Mouse (Mus musculus) mouse trophoblast stem cell (cell line): ENCODE results near the gene Gm17545.
"Not testable (repeated sequence)": the region's sequence is repeated elsewhere in the genome, so short reads cannot be mapped to it uniquely, and the experiment has no call there.

Experiments used
- in situ Hi-C, 2 experiments: fragments of 300-500 bp; cut with MseI, MboI; formaldehyde crosslinking; loops; 2 replicates in 1 of 2; 3 replicates in 1 of 2; pipeline ENCODE4 v1.15.1; 2025

Gm17545 gene

DNA sequence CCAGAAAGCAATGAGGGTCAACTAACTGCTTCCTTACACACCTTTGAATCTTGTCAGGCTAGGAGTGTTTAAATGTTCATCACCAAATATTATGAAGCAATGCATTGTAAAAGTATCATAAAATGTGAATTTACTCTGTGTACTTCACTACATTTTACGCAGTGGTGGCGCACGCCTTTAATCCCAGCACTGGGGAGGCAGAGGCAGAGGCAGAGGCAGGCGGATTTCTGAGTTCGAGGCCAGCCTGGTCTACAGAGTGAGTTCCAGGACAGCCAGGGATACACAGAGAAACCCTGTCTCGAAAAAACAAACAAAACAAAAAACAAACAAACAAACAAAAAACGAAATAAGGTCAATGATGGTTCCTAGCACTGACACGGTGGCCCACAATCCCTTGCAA, at the start of gene Gm17545:
Gm17545 (plus strand) TSS at position 301 of the 400 bp plus-strand sequence.
- in situ Hi-C loops = not testable (repeated sequence)

DNA sequence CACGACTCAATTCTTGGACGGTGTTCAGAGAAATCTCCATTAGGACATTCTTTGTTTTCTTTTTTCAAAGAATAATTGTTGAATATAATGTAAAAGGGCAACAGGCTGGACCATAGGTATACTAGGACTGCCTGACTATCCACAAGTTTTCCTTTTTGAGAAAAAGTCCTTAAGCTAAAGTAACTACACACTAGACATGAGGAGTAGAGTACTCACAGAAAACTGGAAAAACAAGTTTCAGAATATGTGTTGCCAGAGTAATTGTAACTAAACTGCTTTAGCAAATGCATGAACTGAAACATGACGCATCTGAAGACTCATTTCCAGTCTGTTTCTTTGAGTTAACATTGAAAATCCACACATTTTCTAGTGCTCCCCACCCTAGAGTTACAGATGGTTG, 48.7 kb upstream of the Gm17545 start:
- in situ Hi-C loops = no loop called here

DNA sequence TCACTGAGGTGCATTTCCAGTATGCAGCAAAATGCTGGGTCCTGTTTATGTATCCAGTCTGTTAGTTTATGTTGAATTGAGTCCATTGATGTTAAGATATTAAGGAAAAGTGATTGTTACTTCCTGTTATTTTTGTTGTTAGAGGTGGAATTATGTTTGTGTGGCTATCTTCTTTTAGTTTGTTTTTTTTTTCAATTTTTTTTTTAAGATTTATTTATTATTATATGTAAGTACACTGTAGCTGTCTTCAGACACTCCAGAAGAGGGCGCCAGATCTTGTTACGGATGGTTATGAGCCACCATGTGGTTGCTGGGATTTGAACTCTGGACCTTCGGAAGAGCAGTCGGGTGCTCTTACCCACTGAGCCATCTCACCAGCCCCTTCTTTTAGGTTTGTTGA, 46.5 kb upstream of the Gm17545 start:
- in situ Hi-C loops = not testable (repeated sequence)

DNA sequence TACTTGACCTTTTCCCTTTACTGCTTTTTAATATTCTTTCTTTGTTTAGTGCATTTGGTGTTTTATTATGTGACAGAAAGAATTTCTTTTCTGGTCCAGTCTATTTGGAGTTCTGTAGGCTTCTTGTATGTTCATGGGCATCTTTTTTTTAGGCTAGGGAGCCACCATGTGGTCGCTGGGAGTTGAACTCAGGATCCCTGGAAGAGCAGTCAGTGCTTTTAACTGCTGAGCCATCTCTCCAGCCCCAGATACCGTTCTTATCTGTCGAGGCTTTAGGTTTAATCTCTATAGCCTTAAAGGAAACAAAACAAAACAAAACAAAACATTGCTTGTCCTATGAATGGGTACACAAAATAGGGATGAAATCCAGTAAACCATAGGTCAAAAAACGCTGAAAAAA, 45.7 kb upstream of the Gm17545 start:
- in situ Hi-C loops = not testable (repeated sequence)

DNA sequence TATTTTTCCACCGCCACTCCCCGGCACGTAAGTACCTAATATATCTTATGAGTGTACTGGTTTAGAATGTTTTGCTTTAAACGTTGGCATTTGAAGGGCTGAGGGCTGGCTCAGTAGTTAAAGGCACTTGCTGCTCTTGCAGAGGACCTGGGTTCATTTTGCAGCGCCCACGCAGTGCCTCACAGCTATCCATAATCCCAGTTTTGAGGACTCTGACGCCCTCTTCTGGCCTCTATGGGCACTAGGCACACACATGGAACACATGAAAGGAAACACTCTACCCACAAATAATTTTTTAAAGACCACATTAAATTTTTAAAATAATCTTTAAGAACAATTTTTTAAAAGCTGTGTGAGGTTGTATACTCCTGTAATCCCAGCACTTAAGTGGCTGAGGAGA, 44.6 kb upstream of the Gm17545 start:
- in situ Hi-C loops = no loop called here

DNA sequence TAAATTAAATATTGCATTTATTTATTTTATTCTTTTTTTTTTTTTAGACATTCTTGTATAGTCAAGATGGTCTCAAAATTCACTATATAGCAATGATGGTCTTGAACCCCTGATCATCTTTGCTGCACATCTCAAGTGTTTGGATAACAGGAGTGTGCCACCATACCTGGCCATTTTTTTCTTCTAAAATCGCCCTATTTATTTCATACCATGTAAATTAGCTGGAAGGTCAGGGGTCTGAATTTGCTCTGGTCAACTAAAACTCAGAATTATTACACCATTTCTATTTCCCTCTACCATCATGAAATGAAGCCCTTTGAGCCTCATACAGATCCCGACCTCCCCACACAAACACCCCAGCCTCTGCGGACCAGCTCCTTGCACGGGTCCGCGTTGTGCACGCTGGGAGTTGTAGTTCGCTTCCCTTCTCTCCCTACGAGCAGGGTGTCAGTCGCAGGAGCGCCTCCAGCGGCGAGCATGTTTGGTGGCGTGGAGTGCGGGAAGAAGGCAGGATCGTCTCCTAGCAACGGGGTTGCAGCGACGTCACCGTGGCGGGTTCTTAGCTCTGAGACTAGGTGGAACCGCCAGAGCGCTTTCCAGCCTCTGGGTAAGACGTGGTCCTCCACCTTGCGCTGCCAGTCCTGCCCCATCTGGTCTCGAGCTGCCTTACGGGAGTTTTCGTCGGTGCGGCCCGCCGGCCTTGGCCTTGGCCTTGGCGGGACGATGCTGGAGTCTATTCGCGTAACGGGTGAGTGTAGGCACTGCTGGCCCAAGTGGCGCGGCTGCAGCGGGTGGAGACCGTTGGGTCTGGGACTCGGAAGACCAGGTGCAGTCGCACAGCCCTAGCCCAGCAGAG, 42.9 kb upstream of the Gm17545 start, which contains the start of gene 9530077C05Rik:
9530077C05Rik (plus strand) TSS at position 512 of the 856 bp plus-strand sequence.
- in situ Hi-C loops = no loop called here

DNA sequence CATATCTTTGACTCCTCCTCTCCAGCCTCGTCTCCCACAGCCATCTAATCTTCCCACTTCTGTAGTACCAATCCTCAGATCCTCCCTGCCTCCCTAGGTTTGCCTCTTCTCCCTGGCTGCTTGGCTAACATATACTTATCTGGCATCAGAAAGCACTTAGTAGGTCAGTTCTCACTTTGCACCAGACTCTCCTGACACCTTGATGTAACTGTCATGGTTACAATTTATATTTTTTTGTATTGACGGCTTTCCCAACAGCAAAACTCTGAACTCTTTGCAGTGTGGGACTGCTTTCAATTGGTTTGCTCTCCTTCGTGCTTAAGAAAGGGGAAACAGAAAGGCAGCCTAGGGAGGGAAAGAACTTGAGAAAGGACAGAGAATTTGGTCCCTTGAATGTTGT, 37.9 kb upstream of the Gm17545 start:
- in situ Hi-C loops = no loop called here

DNA sequence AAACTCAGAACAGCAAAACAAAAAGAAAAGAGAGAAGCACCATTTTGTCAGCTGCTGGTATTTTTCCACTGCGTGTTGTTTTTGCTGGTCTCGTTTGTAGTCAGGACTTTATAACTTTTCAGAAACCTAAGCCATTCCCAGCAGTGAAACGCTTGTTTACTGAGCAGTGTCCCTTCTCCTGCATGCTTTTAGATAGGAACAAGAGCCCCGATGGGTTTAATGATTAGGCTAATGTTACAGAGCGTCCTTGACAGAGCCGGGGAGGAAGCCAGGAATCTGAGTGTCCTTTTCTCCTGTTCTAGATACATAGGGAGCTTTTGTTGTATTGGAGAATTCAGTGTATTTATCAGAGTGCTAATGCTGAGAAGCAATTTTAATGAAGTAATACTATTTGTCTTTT, 36.5 kb upstream of the Gm17545 start:
- in situ Hi-C loops = no loop called here

DNA sequence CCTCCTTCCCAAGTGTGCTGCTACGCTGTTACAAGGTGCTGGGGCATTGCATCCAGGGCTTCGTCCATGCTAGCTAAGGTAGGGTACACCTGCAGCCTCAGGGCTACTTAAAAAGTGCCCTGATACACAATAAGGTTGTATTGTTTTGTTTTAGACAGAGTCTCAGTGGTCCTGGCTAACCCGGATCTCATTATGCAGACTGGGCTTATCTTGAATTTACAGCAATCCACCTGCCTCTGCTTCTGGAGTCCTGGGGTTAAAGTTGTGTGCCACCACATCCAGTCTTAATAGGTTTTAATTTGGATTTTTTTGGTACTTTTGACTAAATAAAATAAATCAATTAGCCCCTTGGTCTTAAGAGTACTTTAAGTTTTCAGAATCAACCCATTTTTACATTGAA, 34.2 kb upstream of the Gm17545 start:
- in situ Hi-C loops = no loop called here

DNA sequence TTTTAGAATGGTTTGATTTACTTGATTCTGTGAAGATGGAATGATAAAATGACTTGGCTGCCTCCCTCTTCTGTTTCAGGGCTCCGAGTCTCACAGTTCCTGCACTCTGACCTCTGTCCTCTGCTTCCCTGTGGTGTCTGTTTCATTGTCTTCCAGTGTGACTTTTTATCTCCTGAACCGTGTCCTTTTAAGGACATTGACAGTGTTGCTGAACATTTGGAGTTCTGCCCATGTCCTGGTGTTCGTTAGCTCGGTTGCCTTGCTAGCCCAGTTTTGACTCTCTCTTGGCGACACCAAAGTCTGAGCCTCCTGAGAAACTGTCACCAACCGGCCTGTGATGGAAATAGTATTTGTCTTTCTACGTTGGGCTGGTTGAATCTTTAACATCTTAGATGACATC, 33.6 kb upstream of the Gm17545 start:
- in situ Hi-C loops = no loop called here

DNA sequence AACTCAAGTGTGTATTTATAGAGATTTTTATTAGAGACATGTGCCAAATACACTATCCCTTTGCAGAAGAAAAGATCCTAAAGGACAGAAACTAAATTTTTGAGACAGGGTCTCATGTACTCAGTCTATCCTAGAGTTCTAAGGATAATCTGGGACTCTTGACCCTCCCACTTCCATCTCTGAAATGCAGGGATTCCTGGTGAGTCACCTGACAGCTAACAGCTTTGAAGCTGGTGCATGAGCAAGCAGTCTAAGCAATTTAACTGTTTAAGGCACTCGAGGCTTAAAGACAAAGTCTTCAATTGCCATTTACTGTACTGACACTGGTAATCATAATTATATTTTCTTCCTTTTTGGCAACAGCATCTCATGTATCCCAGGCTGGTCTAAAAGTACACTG, 31.5 kb upstream of the Gm17545 start:
- in situ Hi-C loops = no loop called here

DNA sequence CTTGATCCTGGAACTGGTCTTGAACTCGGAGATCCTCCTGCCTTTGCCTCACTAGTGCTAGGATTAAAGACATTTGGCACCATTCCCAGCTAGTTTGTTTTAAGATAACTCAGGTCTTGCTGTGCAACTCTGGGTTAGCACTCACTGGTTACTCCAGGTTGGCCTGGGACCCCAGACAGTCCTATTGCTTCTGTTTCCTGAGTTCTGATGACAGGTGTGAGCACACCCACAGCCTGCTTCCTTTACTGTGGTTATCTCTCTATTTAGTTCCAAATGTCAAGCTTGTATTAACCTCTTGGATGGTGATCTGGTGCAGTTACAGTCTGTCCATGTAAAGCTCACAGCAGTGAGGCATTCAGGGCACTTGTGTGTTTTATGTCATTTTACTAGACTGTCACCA, 30.6 kb upstream of the Gm17545 start:
- in situ Hi-C loops = no loop called here

DNA sequence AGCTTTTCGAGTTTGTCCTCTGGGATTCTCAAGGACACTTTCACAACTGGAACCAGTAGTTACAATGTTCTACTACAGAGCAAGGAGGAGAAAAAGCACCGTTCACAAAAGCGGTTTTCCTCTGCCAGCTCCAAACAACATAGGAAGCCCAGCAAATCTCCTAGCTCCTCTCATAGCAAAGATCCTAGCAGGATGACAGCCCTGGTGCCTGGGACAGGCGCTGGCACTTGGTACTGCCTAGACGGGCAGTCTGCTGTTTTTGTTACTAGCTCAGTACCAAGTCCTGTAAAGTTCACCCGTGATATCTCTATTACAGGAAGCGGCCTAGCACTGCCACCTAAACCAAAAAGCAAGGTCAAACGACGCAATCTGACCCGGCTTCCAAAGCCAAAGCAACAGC, 29.9 kb upstream of the Gm17545 start:
- in situ Hi-C loops = no loop called here

DNA sequence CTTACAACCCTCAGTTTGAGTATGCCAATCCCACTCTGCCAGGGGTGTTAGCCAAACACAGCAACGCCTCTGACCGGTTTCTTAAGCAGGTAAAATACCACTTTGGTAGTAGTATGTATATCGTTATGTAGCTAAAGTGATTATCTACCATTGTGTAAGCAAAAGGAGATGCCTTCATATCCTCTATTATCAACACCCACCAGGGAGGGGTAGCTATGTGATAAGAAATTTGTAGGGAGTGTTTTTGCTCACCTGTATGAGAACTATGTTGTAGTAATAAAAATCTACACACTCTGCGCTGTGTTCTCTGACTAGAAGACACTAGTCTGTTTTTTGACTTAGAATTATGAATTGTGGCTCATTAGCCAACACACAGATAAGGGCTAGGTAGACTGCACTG, 29.4 kb upstream of the Gm17545 start:
- in situ Hi-C loops = no loop called here

DNA sequence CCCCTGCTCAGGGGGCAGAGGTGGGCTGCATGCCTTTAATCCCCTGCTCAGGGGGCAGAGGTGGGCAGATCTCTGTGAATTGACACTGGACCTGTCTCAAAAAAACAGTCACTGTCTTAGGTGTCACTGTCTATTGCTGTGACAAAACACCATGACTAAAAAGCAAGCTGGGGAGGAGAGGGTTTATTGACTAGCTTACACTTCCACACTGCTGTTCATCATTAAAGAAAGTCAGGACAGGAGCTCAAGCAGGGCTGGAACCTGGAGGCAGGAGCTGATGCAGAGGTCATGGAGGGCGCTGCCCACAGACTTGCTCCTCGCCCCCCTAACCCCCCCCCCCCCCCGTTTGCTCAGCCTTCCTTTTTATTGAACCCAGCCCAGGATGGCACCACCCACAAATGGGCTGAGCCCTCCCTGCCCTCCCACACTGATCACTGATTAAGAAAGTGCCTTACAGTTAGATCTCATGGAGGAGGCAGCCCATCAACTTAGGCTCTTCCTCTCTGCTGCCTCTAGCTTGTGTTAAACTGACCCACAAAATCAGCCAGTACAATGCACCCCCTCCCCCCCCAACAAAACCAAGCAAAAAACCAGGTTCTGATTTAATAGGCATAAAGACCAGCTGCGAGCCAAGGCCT, 25.9 kb upstream of the Gm17545 start:
- in situ Hi-C loops = no loop called here

DNA sequence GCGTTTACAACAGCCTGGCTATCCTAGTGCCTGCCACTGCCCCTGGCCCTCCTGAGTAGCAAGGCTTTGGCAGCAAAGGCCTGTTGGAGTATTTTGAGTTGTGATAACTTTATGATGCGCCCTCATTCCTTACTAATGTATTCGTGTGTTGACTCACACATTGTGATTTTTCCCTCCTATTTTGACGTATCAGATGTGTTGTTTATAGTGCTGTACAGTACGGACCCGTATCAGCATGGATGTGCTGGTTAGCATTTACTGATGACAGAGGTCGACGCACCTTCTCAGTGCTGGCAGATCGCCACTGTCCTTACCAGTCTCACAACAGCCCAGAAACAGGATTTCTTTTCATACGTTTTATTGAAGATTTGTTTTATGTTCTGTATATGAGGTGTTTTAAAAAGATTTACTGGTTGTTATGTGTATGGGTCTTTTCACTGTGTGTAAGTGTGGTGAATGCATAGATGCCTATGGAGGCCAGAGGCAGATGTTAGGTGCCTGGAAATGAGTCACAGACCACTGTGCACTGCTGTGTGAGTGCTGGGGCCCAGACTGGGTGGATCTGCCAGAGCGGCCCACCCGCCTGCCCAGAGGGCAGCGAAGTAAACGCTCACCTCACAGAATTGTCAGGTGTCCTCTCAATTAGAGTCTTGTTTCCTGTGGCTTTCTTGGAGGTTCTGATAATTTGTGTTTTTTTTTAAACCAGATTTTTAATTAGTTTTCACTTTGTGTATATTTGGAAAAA, 25.3 kb upstream of the Gm17545 start:
- in situ Hi-C loops = no loop called here

DNA sequence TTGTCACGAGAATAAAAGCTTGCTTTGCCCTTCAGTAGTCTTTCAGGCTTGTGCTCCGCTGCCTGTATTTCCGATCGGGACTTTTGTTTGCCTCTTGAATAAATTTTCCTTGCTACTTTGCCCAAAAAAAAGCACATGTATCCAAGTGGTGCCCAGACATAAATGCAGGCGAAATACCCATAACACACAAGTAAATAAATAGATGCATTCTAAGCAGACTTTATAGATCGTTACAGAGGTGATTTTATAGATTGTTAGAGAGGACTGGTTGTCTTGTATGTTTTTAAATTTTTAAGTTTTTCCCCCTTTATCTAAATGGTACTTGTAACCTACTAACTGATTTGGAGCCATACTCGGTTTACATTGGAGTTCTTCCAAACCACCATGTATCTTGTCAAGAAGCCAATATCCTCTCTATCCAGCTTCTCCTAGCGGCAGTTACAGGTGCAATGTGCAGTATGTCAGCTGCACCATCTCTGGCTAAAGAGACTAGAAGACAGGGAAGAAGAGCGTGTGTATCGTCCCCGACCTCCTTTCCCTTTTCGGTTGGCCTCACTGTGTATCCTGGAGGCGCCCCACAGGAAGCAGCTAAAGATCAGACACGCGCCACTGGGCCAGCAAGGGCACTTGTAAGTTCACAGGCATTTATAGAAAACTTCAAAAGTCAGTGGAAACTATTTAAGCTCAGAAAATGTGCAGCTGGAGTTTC, 24.4 kb upstream of the Gm17545 start:
- in situ Hi-C loops = no loop called here

DNA sequence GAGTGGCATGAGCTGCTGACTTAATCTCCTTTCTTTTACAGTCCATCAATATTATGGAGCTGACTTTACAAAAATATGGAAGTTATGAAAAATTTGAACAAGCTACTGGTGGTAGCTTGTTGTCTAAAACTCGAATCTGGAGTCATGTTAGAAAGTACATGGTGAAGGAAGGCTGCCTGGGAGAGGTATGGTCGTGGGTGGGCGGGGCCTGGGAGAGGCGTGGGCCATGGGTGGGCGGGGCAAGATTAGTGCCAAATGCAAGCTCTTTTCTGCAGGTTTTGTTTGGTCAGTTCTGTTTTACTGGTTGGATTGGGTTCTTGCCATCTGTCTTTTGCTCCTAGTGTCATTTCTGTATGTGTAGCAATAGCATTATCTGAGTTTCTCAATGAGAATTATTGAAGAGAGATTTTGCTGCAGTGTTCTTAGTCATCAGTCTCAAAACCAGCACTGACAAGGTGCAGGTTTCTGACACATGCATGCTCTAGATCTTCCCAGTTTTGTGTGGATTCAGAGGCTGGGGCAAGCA, 23.7 kb upstream of the Gm17545 start:
- in situ Hi-C loops = no loop called here

DNA sequence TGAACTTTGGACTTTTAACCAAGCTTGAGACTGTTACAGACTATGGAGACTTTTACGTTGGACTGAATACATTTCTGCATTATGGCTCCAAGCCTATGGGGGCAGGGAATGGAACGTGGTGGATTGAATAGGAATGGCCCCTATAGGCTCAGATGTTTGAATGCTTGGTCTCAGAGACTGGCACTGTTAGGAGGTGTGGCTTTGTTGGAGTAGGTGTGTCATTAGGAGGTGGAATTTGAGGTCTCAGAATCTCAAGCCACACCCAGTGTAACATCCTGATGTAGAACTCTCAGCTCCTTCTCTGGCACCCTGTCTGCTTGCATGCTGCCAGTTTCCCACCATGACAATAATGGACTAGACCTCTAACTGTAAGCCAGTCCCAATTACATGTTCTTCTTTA, 20.9 kb upstream of the Gm17545 start:
- in situ Hi-C loops = no loop called here

DNA sequence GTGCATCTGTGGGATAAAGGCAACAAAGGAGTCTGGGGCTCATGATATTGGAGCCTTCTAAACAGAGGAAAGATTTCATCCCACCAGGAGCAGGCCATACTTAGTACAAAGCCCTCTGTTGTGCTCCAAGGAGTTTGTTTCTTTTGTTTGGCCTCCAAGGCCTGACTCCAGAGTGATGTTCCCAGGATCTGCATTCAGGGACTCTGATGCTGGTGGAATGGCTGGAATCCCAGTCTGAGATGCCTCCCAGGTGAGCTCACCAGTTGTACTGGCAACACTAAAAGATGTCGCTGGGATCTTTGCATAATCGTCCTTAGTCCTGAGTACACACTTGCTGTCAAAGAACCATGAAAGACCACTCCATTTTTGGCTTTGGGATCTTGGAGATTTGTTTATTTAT, 20.0 kb upstream of the Gm17545 start:
- in situ Hi-C loops = no loop called here

DNA sequence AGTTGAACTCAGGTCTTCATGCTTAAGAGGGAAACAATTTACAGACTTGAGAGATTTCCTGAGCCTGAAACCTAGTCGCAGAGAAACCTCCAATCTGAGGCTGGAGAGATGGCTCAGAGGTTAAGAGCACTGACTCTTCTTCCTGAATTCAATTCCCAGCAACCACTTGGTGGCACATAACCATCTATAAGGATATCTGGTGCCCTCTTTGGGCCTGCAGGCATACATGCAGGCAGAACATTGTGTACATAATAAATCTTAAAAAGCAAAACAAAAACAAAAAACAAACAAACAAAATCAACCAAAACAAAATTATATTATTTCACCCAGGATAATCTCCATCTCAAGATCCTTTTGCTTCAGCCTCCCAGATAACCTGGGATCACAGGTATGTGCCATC, 15.3 kb upstream of the Gm17545 start:
- in situ Hi-C loops = no loop called here

DNA sequence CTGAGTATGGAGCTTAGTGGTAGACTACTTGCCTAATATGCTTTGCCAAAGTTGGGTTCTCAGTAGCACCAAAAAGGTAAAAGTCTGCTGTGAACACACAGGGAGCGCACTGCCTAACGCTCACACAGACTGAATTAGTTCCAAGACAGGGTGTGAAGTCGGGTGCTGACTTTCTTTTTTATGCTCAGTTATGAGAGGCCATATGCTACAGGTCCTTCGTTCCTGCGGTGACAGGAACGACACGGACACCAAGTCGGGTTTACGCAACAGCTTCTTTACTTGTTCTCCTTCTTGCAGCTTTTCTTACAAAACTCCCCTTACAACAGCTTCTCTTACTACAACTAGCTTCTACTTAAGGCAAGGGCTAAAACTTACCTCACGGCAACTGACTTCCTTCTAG, 10.9 kb upstream of the Gm17545 start:
- in situ Hi-C loops = no loop called here
